Mouse (Mus musculus) kidney, adult 2 months (tissue): ENCODE results near the gene Gpc6.

Source experiments
- CTCF ChIP-seq: fragments of 200-500 bp; conservative IDR thresholded peaks from 2 replicates; pipeline ENCODE4 v1.5.1; 2011; ENCODE audit warnings: low read depth, mild to moderate bottlenecking, control low read depth, low read length, moderate library complexity, mixed read lengths; ENCODE audit not compliant: insufficient read depth, insufficient read length
- POLR2A ChIP-seq: fragments of 200-500 bp; IDR thresholded peaks from one replicate; pipeline ENCODE4 v1.6.1; 2011; ENCODE audit warnings: low read depth, low read length, control low read depth

GRCm38 (mm10) chr14:117909046-117909445 lies 983.9 kb downstream of the Gpc6 start:
- no peak for TF ChIP-seq POLR2A
- no peak for TF ChIP-seq CTCF
